8 mouse cellular contexts compared by ENCODE assay signal in genomic region chrX:166344228-166345015, GRCm38 (mm10).
A peak's percentile ranks its signal among the peaks of the same experiment; 100 is the strongest.
DNase-seq lines count a peak whose midpoint lies in the region; ATAC-seq and TF ChIP-seq lines count a peak whose summit lies in the region.

No protein-coding gene starts in this region.

- no peaks in the 10 kb centered on the region for H3K4me1 ChIP-seq in lung, embryonic 14.5 days (ENCODE audit: insufficient read depth)
- no peaks in the 10 kb centered on the region for H3K4me1 ChIP-seq in lung, adult 2 months (ENCODE audit: control insufficient read depth, insufficient read depth, low read length)
- no peaks in the 10 kb centered on the region for H3K4me1 ChIP-seq in hindbrain, embryonic 16.5 days (ENCODE audit: control insufficient read depth, insufficient read depth, low read depth, low read length)
- peaks cover 4% of the 10 kb centered on the region; the same call in 1 of the 2 replicates for H3K4me1 ChIP-seq in midbrain, embryonic 12.5 days
- H3K4me1 ChIP-seq in stomach, postnatal 0 days (replicated peaks; ENCODE audit: control insufficient read depth, insufficient read depth): no peaks in the 10 kb centered on the region

- no peak overlapping the region for H3K27ac ChIP-seq in lung, embryonic 14.5 days (ENCODE audit: low read depth)
- peak overlapping the region; percentile 81 for H3K27ac ChIP-seq in hindbrain, embryonic 16.5 days (ENCODE audit: low read depth, low read length)
- peak overlapping the region; percentile 91 for H3K27ac ChIP-seq in midbrain, embryonic 12.5 days (replicated peaks)
- no peak overlapping the region for H3K27ac ChIP-seq in stomach, postnatal 0 days (replicated peaks)

- peak; percentile 68; the same call in 1 of the 2 replicates for ATAC-seq in lung, embryonic 14.5 days (ENCODE audit: insufficient read depth)
- ATAC-seq in hindbrain, embryonic 16.5 days: peak; percentile 93
- peak; percentile 94 for ATAC-seq in midbrain, embryonic 12.5 days (ENCODE audit: low FRiP score, low read depth)
- ATAC-seq in stomach, postnatal 0 days (ENCODE audit: low FRiP score, low TSS enrichment): no peak
- no peak for ATAC-seq in megakaryocyte-erythroid progenitor cell, adult 5-6 weeks (replicated peaks; ENCODE audit: low FRiP score, low TSS enrichment, poor library complexity, severe bottlenecking)

- no peak for TF ChIP-seq EP300 in stomach, postnatal 0 days (optimal IDR thresholded peaks at IDR 0.05)

- 26% methylated on average over 10 of the region's 10 CpGs for WGBS in lung, embryonic 14.5 days
- WGBS in lung, adult 2 months: 45% methylated on average over 10 of the region's 10 CpGs
- 18% methylated on average over 10 of the region's 10 CpGs for WGBS in hindbrain, embryonic 16.5 days
- 23% methylated on average over 10 of the region's 10 CpGs for WGBS in midbrain, embryonic 12.5 days
- 28% methylated on average over 10 of the region's 10 CpGs for WGBS in stomach, postnatal 0 days

- no peaks in the 10 kb centered on the region for H3K27me3 ChIP-seq in lung, embryonic 14.5 days (ENCODE audit: insufficient read depth, low read length)
- H3K27me3 ChIP-seq in hindbrain, embryonic 16.5 days (replicated peaks; ENCODE audit: control insufficient read depth, insufficient read depth, low read length): no peaks in the 10 kb centered on the region
- H3K27me3 ChIP-seq in midbrain, embryonic 12.5 days: peaks cover 14% of the 10 kb centered on the region
- no peaks in the 10 kb centered on the region for H3K27me3 ChIP-seq in stomach, postnatal 0 days (ENCODE audit: control insufficient read depth, insufficient read depth, low read length)

- TF ChIP-seq CTCF in lung, embryonic 14.5 days (IDR thresholded peaks at IDR 0.05; ENCODE audit: low read depth): no peak
- no peak for TF ChIP-seq CTCF in lung, adult 2 months (IDR thresholded peaks at IDR 0.05; ENCODE audit: insufficient read depth, low read length)
- no peak for TF ChIP-seq CTCF in stomach, postnatal 0 days (IDR thresholded peaks at IDR 0.05; ENCODE audit: low read depth)

- DNase-seq in lung, embryonic 14.5 days: peak; percentile 24
- no peak for DNase-seq in lung, adult 2 months
- DNase-seq in embryo, embryonic 9.5 days (ENCODE audit: extremely low spot score): peak; percentile 11
- no peak for DNase-seq in stomach, postnatal 0 days (ENCODE audit: low spot score)
- DNase-seq in adrenal gland, postnatal 36 days: no peak

- TF ChIP-seq POLR2A in lung, adult 2 months (IDR thresholded peaks at IDR 0.05; ENCODE audit: borderline replicate concordance, extremely low read depth, low read depth, low read length): no peak

- H3K4me2 ChIP-seq in lung, embryonic 14.5 days: peak overlapping the region; percentile 47
- peak overlapping the region; percentile 45 for H3K4me2 ChIP-seq in hindbrain, embryonic 16.5 days (ENCODE audit: low read length)
- peak overlapping the region; percentile 54 for H3K4me2 ChIP-seq in midbrain, embryonic 12.5 days (replicated peaks)
- H3K4me2 ChIP-seq in stomach, postnatal 0 days (replicated peaks; ENCODE audit: low read depth): peak overlapping the region; percentile 27; the same call in 1 of the 2 replicates

- peak overlapping the region; percentile 32 for H3K9ac ChIP-seq in lung, embryonic 14.5 days
- peak overlapping the region; percentile 57 for H3K9ac ChIP-seq in hindbrain, embryonic 16.5 days (ENCODE audit: low read depth, low read length)
- peak overlapping the region; percentile 55 for H3K9ac ChIP-seq in midbrain, embryonic 12.5 days (replicated peaks)
- H3K9ac ChIP-seq in stomach, postnatal 0 days (ENCODE audit: low read length): no peak overlapping the region

- no peaks in the 10 kb centered on the region for H3K9me3 ChIP-seq in lung, embryonic 14.5 days (ENCODE audit: low read depth, low read length)
- no peaks in the 10 kb centered on the region for H3K9me3 ChIP-seq in hindbrain, embryonic 16.5 days (ENCODE audit: control insufficient read depth, low read length)
- H3K9me3 ChIP-seq in midbrain, embryonic 12.5 days: no peaks in the 10 kb centered on the region
- H3K9me3 ChIP-seq in stomach, postnatal 0 days (ENCODE audit: control insufficient read depth, low read length): no peaks in the 10 kb centered on the region

- no peaks in the 10 kb centered on the region for H3K36me3 ChIP-seq in lung, embryonic 14.5 days (ENCODE audit: insufficient read depth)
- H3K36me3 ChIP-seq in hindbrain, embryonic 16.5 days (ENCODE audit: control insufficient read depth, insufficient read depth, low read length): no peaks in the 10 kb centered on the region
- no peaks in the 10 kb centered on the region for H3K36me3 ChIP-seq in midbrain, embryonic 12.5 days
- no peaks in the 10 kb centered on the region for H3K36me3 ChIP-seq in stomach, postnatal 0 days (ENCODE audit: control insufficient read depth, insufficient read depth, low read length)

- peak overlapping the region; percentile 17; the same call in 1 of the 2 replicates for H3K4me3 ChIP-seq in lung, embryonic 14.5 days (ENCODE audit: low read depth, low read length)
- no peak overlapping the region for H3K4me3 ChIP-seq in lung, adult 2 months (replicated peaks; ENCODE audit: extremely low read depth, low read depth, low read length)
- peak overlapping the region; percentile 47 for H3K4me3 ChIP-seq in hindbrain, embryonic 16.5 days (ENCODE audit: low read length)
- peak overlapping the region; percentile 46 for H3K4me3 ChIP-seq in midbrain, embryonic 12.5 days
- peak overlapping the region; percentile 22 for H3K4me3 ChIP-seq in stomach, postnatal 0 days (ENCODE audit: low read depth, low read length)

Comparison
In these comparisons a context has a peak if more than half of its experiments do, and no peak if none do; other contexts are left out.
1. DNase-seq: peak in lung, embryonic 14.5 days (single experiment) and embryo, embryonic 9.5 days (single experiment); none in lung, adult 2 months (single experiment), stomach, postnatal 0 days (single experiment) and adrenal gland, postnatal 36 days (0 of 2).
2. ATAC-seq: peak in lung, embryonic 14.5 days (single experiment), hindbrain, embryonic 16.5 days (single experiment) and midbrain, embryonic 12.5 days (single experiment); none in stomach, postnatal 0 days (single experiment) and megakaryocyte-erythroid progenitor cell, adult 5-6 weeks (single experiment).
3. H3K27ac ChIP-seq: peak in hindbrain, embryonic 16.5 days (single experiment) and midbrain, embryonic 12.5 days (single experiment); none in lung, embryonic 14.5 days (single experiment) and stomach, postnatal 0 days (single experiment).
4. Peak in every context shown above with its lines, with median percentiles within 50 percentile points of each other: H3K4me2 ChIP-seq.